Mouse (Mus musculus): ENCODE data around the gene Focad.

The Focad gene

DNA sequence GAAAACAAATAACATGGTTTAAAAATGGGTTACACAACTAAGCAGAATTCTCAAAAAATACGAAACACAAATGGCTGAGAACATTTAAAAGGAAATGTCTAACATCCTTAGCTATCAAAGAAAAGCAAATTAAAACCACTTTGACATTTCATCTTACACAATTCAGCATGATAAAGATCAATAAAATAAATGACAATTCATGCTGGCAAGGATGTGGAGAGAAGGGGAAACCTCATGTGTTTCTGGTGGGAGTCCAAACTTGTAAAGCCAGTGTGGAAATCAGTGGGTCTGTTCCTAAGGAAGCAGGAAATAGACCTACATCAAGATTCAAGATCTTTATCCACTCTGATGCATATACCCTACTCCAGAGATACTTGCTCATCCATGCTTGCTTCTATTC is 363.7 kb downstream of the Focad start:
- DNase-seq (ENCODE audit: low read depth): no peak

DNA sequence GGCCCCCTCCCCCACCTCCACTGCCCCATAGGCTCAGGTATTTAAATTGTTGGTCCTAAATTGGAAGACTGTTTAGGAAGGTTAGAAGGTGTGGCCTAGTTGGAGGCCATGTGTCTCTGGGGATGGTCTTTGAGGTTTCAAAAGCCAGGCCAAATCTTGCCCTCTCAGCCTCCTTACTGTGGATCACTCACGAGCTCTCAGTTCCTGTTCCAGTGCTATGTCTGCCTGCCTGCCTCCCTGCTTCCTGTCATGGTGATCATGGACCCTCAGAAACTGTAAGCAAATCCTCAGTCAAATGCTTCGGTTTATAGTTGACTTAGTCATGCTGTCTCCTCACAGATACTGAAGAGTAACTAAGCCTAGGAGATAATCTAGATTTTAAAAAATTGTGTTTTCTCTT is 364.2 kb downstream of the Focad start:
- DNase-seq (ENCODE audit: low read depth): no peak

All from naive thymus-derived CD4-positive, alpha-beta T cell, adult 2 months (primary cell).